Mouse (Mus musculus): ENCODE measurements at regions not wholly inside any gene's neighbourhood (a gene's known extent, or its start where the extent isn't known, plus 50 kb on each side); places are given as distances from the start of the nearest gene placed in this dataset.
A peak's percentile ranks its signal among the peaks of the same experiment; 100 is the strongest.

- Histone ChIP-seq H3K4me2 (ENCODE audit: low read depth, low read length) (no peak overlapping the region), H3K27me3 (ENCODE audit: insufficient read depth, low read length) (no peaks in the 10 kb centered on the region), H3K9me3 (ENCODE audit: low read length) (no peaks in the 10 kb centered on the region), H3K9ac (replicated peaks; ENCODE audit: low read length) (no peak overlapping the region), H3K36me3 (ENCODE audit: insufficient read depth, low read length) (no peaks in the 10 kb centered on the region), H3K4me1 (ENCODE audit: insufficient read depth, low read length) (no peaks in the 10 kb centered on the region), H3K27ac (no peak overlapping the region), H3K4me3 (ENCODE audit: low read length) (no peak overlapping the region)
- 63% methylated on average over 14 of the region's 14 CpGs for WGBS
- no peak for TF ChIP-seq CTCF (IDR thresholded peaks at IDR 0.05; ENCODE audit: low read depth)
- ATAC-seq (no peak), DNase-seq (ENCODE audit: low spot score) (no peak)
These were observed 76.3 kb downstream of the Nptx2 start for GRCm38 (mm10) chr5:144621967-144622366.

GRCm38 (mm10) chr5:144623358-144623757 is 77.7 kb downstream of the Nptx2 start:
- ATAC-seq (no peak), DNase-seq (ENCODE audit: low spot score) (peak; percentile 17)
- Histone ChIP-seq H3K9ac (replicated peaks; ENCODE audit: low read length) (no peak overlapping the region), H3K27me3 (ENCODE audit: insufficient read depth, low read length) (no peaks in the 10 kb centered on the region), H3K36me3 (ENCODE audit: insufficient read depth, low read length) (no peaks in the 10 kb centered on the region), H3K4me2 (ENCODE audit: low read depth, low read length) (no peak overlapping the region), H3K9me3 (ENCODE audit: low read length) (no peaks in the 10 kb centered on the region), H3K27ac (no peak overlapping the region), H3K4me1 (ENCODE audit: insufficient read depth, low read length) (no peaks in the 10 kb centered on the region), H3K4me3 (ENCODE audit: low read length) (no peak overlapping the region)
- no peak for TF ChIP-seq CTCF (IDR thresholded peaks at IDR 0.05; ENCODE audit: low read depth)
- 64% methylated on average over 10 of the region's 10 CpGs for WGBS

- Histone ChIP-seq H3K4me3 (ENCODE audit: low read length) (no peak overlapping the region), H3K9ac (replicated peaks; ENCODE audit: low read length) (no peak overlapping the region), H3K36me3 (ENCODE audit: insufficient read depth, low read length) (no peaks in the 10 kb centered on the region), H3K27ac (no peak overlapping the region), H3K27me3 (ENCODE audit: insufficient read depth, low read length) (no peaks in the 10 kb centered on the region), H3K9me3 (ENCODE audit: low read length) (no peaks in the 10 kb centered on the region), H3K4me2 (ENCODE audit: low read depth, low read length) (no peak overlapping the region), H3K4me1 (ENCODE audit: insufficient read depth, low read length) (no peaks in the 10 kb centered on the region)
- WGBS: 80% methylated on average over 6 of the region's 6 CpGs
- TF ChIP-seq CTCF (IDR thresholded peaks at IDR 0.05; ENCODE audit: low read depth): no peak
- ATAC-seq (no peak), DNase-seq (ENCODE audit: low spot score) (no peak)
These were observed 86.6 kb downstream of the Nptx2 start for GRCm38 (mm10) chr5:144632295-144632694.

- Histone ChIP-seq H3K4me3 (ENCODE audit: low read length) (no peak overlapping the region), H3K4me1 (ENCODE audit: insufficient read depth, low read length) (no peaks in the 10 kb centered on the region), H3K27me3 (ENCODE audit: insufficient read depth, low read length) (no peaks in the 10 kb centered on the region), H3K36me3 (ENCODE audit: insufficient read depth, low read length) (no peaks in the 10 kb centered on the region), H3K9ac (replicated peaks; ENCODE audit: low read length) (no peak overlapping the region), H3K4me2 (ENCODE audit: low read depth, low read length) (no peak overlapping the region), H3K27ac (no peak overlapping the region), H3K9me3 (ENCODE audit: low read length) (no peaks in the 10 kb centered on the region)
- ATAC-seq (no peak), DNase-seq (ENCODE audit: low spot score) (peak; percentile 37)
- 62% methylated on average over 3 of the region's 3 CpGs for WGBS
- peak; percentile 66 for TF ChIP-seq CTCF (IDR thresholded peaks at IDR 0.05; ENCODE audit: low read depth)
These were observed 92.9 kb downstream of the Nptx2 start for GRCm38 (mm10) chr5:144638631-144639030.

- no peak overlapping the region for H3K27ac ChIP-seq
- no peak for ATAC-seq
- no peak for TF ChIP-seq CTCF (IDR thresholded peaks at IDR 0.05; ENCODE audit: low read depth)
- no peak overlapping the region for H3K9ac ChIP-seq (replicated peaks; ENCODE audit: low read length)
- no peaks in the 10 kb centered on the region for H3K36me3 ChIP-seq (ENCODE audit: insufficient read depth, low read length)
- H3K9me3 ChIP-seq (ENCODE audit: low read length): no peaks in the 10 kb centered on the region
- no peak for DNase-seq (ENCODE audit: low spot score)
- H3K4me1 ChIP-seq (ENCODE audit: insufficient read depth, low read length): no peaks in the 10 kb centered on the region
- no peaks in the 10 kb centered on the region for H3K27me3 ChIP-seq (ENCODE audit: insufficient read depth, low read length)
- WGBS: 89% methylated on average over 5 of the region's 5 CpGs
- H3K4me2 ChIP-seq (ENCODE audit: low read depth, low read length): no peak overlapping the region
- no peak overlapping the region for H3K4me3 ChIP-seq (ENCODE audit: low read length)
These were observed 93.9 kb downstream of the Nptx2 start for GRCm38 (mm10) chr5:144639639-144640038.

- DNase-seq (ENCODE audit: low spot score) (peak; percentile 5), ATAC-seq (no peak)
- no peak overlapping the region for H3K4me3 ChIP-seq (ENCODE audit: low read length)
- no peak overlapping the region for H3K4me2 ChIP-seq (ENCODE audit: low read depth, low read length)
- no peaks in the 10 kb centered on the region for H3K27me3 ChIP-seq (ENCODE audit: insufficient read depth, low read length)
- no peaks in the 10 kb centered on the region for H3K36me3 ChIP-seq (ENCODE audit: insufficient read depth, low read length)
- 0 out of 2 replicates have a peak, but pooled peaks cover 6% of the 10 kb centered on the region for H3K4me1 ChIP-seq (ENCODE audit: insufficient read depth, low read length)
- no peaks in the 10 kb centered on the region for H3K9me3 ChIP-seq (ENCODE audit: low read length)
- TF ChIP-seq CTCF (IDR thresholded peaks at IDR 0.05; ENCODE audit: low read depth): no peak
- no peak overlapping the region for H3K27ac ChIP-seq
- 43% methylated on average over 8 of the region's 8 CpGs for WGBS
- no peak overlapping the region for H3K9ac ChIP-seq (replicated peaks; ENCODE audit: low read length)
These were observed 97.1 kb downstream of the Nptx2 start for GRCm38 (mm10) chr5:144642766-144643165.

- H3K36me3 ChIP-seq (ENCODE audit: insufficient read depth, low read length): no peaks in the 10 kb centered on the region
- H3K4me1 ChIP-seq (ENCODE audit: insufficient read depth, low read length): 0 out of 2 replicates have a peak, but pooled peaks cover 6% of the 10 kb centered on the region
- DNase-seq (ENCODE audit: low spot score) (no peak), ATAC-seq (no peak)
- H3K4me3 ChIP-seq (ENCODE audit: low read length): no peak overlapping the region
- TF ChIP-seq CTCF (IDR thresholded peaks at IDR 0.05; ENCODE audit: low read depth): no peak
- no peak overlapping the region for H3K27ac ChIP-seq
- H3K9ac ChIP-seq (replicated peaks; ENCODE audit: low read length): no peak overlapping the region
- H3K9me3 ChIP-seq (ENCODE audit: low read length): no peaks in the 10 kb centered on the region
- WGBS: 39% methylated on average over 2 of the region's 2 CpGs
- no peaks in the 10 kb centered on the region for H3K27me3 ChIP-seq (ENCODE audit: insufficient read depth, low read length)
- no peak overlapping the region for H3K4me2 ChIP-seq (ENCODE audit: low read depth, low read length)
These were observed 97.7 kb downstream of the Nptx2 start for GRCm38 (mm10) chr5:144643438-144643837.
